Mouse (Mus musculus): ENCODE measurements around the gene Epn1.

The Epn1 gene

DNA sequence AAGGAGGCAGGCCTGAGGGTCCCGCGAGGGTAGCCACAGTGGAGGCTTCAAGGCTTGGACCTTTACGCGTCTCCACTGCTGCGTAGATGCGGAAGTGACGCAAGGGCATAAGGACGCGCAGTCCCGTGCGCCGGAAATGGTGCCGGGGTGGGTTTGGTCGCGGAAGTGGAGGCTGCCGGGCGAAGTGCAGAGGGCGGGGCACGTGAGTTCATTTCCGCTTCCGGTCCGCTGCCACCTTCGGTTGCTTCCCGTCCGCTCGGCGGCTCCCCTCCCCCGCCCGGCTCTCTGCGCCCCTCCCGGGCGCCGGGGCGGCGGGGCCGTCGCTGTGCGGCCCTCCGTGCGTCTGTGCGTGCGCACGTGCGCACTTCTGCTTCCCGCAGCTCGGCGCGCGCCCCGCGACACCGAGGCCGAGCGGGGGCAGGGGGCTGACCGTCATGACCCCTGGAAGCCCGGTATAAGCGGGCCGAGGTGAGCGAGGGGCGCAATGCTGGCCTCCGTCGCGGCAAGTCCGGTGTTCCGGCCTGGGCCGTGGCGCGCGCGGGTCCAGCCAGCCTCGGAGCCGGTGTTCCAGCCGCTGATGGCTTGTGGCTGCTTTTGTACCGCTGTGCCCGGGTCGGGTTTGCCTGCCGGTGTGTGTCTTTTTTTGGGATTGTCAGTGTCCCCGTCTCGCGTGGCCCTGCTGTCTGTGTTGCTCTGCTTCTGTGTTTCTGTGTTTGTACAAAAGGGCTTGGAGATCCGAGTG lies at the start of gene Epn1:
TSS of gene Epn1 (plus strand) at position 226 of the 742 bp plus-strand sequence.
- DNase-seq: peak; percentile 95

DNA sequence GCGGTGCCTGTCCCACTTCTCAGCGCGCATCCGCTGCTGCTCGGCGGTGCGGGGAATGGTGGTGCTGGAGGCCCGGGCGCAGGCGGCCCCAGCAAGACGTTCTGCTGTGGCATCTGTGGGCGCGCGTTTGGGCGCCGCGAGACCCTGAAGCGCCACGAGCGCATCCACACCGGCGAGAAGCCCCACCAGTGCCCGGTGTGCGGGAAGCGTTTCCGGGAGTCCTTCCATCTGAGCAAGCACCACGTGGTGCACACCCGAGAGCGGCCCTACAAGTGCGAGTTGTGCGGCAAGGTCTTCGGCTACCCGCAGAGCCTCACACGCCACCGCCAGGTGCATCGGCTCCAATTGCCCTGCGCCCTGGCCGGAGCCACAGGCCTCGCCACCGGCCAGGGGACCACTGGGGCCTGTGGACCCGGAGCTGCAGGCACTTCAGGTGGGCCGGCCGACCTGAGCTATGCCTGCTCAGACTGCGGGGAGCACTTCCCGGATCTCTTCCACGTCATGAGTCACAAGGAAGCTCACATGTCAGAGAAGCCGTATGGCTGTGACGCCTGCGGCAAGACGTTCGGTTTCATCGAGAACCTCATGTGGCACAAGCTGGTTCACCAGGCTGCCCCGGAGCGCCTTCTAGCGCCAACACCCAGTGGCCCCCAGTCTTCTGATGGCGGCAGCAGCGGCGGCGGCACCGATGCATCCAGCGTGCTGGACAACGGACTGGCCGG lies 49.3 kb upstream of the Epn1 start:
- no peak for DNase-seq

DNA sequence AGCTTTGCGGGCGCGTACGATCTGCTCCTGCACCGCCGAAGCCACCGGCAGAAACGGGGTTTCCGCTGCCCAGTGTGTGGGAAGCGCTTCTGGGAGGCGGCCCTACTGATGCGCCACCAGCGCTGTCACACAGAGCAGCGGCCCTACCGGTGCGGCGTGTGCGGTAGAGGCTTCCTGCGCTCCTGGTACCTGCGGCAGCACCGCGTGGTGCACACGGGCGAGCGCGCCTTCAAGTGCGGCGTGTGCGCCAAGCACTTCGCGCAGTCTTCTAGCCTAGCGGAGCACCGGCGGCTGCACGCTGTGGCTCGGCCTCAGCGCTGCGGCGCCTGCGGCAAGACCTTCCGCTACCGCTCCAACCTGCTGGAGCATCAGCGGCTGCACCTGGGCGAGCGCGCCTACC lies 48.5 kb upstream of the Epn1 start:
- DNase-seq: no peak

DNA sequence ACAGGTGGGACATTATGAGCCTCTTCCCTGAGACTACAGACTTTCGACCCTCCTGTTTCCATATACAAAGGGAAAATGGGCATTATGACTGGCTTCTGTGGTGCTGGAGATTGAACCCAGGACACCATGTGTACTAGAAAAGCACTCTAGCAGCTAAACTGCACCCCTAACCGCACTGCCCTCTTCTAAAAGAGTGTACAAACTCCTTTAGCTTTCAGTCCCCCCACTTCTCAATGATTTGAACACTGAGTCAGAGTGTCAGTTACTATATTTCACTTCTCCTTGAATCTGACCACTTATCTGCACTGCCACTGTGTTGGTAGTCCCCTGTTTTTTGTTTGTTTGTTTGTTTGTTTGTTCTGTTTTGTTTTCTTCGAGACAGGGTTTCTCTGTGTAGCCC lies 46.2 kb upstream of the Epn1 start, which contains the start of gene 4632433K11Rik:
TSS of gene 4632433K11Rik (plus strand) at position 301 of the 400 bp plus-strand sequence.
- no peak for DNase-seq

DNA sequence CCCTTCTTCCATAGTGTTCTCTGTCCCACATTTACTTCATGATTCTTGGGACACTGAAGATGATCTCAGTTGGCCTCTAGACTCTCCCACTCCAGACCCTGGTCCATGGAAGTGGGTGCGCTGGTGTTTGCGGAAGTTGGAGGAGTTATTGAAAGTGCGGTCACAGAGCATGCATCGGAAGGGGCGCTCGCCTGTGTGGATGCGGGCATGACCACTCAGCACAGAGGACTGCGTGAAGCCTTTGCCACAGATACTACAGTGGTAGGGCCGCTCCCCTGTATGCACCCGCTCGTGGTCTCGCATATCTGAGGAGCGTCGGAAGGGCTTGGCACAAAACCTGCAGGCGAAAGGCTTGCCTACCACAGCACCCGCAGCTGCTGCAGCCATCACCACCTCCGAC lies 44.4 kb upstream of the Epn1 start:
- no peak for DNase-seq

DNA sequence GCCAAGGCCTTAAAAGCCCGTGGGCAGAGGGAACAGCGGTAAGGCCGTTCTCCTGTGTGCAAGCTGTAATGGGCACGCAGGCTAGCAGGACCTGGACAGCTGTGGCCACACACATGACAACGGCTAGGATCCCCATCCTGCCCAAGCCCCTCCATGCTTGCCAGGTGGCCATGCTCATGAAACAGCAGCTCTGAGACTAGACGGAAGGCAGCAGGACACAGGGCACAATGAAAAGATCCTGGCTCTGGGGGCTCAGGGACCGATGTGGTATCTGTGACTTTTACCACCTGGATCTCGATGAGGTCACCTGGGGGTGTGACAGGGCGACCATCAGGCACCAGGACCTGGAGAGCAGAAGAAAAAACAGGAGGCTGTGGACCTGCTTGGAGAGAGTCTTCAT lies 43.9 kb upstream of the Epn1 start:
- DNase-seq: no peak

DNA sequence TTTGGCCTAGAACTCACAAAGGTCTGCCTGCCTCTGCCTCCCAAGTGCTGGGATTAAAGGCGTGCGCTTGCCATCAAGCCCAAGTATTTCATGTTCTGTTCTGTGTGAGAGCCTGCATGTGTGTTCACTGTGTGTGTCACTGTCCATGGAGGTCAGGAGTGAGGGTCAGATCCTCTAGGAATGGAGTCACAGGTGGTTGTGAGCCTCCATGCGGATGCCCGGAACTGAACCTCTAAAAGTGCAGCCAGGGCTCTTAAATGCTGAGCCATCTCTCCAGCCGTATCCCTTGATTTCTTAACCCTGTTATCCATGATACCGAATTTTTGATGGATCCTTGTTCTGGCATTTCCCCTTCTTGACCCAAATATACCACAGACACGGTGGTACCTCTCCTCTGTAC lies 43.0 kb upstream of the Epn1 start:
- DNase-seq: no peak

DNA sequence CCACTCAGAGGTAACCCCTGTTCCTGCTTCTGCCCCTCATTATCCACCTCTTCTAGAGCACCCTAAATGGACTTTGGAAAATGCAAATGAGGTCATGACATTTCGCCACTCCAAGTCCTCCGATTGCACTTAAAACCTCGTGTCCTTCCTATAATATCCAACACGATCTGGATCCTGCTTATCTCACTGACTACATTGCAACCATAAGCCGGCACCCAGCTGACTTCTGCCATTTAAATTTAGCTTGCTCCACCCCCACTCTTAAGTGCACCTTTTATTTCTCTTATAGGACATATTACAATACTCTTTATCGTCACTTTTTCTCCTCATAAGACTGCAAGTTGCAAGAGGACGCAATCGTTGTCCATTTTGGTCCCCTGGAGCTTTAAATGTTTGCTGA lies 42.6 kb upstream of the Epn1 start:
- no peak for DNase-seq

DNA sequence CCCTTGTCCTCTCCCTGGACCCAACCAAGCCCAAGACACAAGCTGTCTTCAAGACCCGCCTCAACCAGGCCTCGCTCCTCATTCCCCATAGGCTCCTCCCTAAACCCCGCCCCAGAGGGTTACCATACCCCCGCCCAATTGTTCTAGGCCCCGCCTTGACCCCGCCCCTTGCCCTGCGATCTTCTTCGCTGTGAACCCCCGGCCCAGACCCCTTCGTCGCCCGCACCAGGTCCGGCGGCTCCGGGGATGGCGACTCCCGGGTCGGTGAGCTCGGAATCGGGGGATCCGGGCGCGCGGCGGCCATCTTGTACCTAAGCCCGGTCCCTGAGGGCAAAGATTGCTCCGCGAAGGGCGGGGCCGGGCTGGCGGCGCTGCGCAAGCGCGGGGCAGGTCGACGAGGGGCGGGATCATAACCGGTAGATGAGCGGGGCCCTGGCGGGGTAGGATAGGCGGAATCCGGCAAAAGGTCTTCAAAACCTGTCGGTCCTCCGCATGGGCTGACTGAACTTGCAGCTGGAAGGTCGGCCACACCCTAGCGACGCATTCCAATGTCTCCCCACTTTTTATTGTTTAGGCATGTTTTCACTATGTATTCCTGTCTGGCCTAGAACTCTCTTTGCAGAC lies 41.8 kb upstream of the Epn1 start, which contains the start of gene Zfp784:
TSS of gene Zfp784 (minus strand) at position 338 of the 624 bp plus-strand sequence.
- peak; percentile 95 for DNase-seq

DNA sequence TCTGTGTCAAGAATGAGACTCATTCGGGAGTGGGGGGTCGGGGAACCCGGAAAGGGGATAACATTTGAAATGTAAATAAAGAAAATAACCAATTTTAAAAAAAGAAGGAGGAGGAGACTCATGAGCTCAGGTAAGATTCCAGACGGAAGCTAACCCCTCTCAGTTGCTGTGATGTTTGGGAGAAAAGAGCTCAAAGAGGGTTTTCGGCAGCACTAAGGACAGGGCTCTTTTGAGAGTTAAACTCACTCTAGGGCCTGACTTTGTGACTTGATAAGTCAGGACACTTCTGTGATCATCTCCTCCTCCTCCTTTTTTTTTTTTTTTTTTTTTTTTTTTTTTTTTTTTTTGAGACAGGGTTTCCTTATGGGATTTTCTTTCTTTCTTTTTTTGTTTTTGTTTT lies 41.1 kb upstream of the Epn1 start:
- DNase-seq: no peak

DNA sequence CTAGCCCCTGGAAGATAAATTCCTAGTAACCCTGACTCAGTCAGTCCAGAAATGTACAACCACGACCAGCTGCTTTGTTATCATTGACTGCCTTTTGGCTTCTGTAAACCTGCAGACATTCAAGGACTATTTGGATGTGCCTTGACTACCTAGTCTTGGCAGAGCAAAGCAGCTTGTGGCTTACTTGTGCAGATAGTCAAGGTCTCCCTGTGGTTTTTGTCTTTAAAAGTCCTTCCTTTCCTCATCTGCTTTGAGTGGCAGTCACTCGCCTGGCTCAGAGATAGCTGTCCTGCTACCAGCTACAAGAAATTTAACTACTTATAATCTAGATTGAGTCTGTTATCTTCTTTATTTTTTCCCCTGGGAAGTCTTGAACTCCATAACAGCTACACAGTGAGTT lies 35.1 kb upstream of the Epn1 start:
- DNase-seq: no peak

DNA sequence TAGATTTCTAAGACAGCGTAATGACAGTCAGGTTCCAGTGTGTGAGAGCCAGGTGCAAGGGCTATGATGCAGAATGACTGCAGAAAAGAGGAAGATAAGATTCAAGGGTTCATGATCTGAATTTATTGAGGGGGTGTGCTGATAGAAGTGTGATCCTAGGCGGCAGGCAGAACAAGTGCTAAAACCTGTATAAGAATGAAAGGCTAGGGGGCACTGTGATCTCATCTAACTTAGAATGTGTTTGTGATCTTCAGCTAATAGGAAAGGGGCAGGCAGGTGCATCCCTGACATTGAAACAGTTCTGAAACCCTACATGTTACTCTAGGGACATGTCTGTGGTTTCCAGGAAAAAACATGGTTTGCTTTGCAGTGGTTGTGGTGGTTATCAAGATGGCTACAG lies 33.9 kb upstream of the Epn1 start:
- no peak for DNase-seq

DNA sequence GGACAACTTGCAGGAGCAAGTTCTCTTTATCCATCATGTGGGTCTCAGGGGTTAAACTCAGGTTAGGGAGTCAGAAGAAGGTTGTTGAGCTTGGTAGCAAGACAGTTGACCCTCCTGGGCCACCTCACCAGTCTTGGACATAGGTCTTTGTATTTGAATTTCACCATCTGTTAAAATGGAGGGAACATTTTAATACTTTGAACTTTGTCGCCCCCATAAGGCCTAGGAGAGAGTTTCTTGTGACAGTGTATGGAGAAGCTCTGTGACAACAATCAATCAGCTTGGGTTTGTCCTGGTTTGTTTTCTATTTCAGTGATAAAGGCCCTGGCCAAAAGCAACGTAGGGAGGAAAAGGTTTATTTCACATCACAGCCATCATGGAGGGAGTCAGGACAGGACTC lies 32.7 kb upstream of the Epn1 start:
- DNase-seq: no peak

DNA sequence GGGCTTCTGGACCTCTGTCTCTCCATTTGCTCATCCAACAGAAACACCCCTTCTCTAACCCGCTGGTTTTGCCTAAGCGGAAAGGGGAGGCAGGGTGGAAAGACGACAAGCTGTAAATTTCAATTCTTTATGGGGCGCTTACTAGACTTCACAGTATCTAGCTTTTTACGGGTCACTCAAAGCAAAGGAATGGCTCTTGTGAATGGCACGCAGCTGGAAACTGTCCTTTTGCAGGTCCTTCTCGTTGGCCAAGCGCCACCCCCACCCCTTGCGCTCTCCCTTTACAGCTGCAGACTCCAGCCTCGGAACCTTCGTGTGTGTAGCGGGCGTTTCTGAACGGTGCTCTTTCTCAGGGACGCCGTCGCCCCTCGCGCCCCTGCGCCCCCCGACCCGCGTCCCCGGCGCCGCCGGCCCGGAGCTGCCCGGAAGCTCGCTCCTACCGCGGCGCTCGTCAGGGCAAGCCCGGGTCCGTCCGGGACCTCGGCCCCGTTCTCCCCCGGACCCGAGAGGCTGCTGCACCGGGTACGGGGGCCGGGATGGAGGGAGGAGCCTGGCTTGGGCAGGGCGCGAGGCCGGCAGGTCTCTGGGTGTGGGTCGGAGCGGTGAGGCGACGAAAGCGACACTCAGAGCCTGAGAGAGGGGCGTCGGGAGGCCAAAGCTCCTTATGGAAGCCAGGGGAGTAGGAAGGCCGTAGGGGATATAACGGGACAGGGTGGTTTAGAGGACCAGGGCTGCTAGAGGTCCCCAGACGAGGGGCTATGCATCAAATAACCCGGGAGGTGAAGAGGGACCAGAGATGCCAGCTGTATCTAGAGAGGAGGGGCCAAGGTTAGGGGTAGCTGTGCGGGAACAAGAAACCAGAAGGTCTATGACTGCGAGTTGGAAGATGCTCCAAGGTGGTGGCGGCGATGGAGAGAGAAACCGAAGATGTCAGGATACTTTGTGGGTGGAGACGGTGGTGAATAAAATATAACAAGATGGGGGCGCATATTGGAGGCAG lies 28.5 kb upstream of the Epn1 start, which contains the start of gene Zfp580:
TSS of gene Zfp580 (plus strand) at position 346 of the 1,000 bp plus-strand sequence.
- DNase-seq: peak; percentile 43

DNA sequence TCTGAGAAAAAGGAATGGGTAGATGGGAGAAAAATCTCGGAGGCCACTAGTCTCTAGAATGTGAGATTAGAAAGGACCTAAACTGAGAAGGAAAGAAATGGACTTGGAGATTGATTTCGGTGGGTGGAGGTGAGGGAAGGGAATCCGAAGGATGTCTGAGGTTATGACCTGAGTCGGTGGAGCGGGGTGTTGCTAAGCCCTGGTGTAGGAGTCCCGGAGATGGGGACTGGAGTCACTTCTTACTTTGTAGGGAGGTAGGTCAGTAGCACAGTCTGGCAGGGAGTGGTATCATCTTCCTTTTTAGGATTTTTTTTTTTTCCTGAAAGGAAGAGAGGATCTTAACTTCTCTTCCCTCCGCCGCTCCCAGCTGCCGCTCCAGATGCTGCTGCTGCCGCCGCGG lies 27.6 kb upstream of the Epn1 start:
- no peak for DNase-seq

DNA sequence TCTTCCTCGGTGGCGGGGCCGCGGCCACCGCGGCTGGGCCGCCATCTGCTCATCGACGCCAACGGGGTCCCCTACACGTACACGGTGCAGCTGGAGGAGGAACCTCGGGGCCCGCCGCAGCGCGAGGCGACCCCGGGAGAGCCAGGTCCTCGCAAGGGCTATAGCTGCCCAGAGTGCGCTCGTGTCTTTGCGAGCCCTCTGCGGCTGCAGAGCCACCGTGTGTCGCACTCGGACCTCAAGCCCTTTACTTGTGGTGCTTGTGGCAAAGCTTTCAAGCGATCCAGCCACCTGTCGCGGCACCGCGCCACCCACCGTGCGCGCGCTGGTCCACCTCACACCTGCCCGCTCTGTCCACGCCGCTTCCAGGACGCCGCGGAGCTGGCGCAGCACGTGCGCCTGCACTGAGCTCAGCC lies 27.1 kb upstream of the Epn1 start:
- DNase-seq: no peak

DNA sequence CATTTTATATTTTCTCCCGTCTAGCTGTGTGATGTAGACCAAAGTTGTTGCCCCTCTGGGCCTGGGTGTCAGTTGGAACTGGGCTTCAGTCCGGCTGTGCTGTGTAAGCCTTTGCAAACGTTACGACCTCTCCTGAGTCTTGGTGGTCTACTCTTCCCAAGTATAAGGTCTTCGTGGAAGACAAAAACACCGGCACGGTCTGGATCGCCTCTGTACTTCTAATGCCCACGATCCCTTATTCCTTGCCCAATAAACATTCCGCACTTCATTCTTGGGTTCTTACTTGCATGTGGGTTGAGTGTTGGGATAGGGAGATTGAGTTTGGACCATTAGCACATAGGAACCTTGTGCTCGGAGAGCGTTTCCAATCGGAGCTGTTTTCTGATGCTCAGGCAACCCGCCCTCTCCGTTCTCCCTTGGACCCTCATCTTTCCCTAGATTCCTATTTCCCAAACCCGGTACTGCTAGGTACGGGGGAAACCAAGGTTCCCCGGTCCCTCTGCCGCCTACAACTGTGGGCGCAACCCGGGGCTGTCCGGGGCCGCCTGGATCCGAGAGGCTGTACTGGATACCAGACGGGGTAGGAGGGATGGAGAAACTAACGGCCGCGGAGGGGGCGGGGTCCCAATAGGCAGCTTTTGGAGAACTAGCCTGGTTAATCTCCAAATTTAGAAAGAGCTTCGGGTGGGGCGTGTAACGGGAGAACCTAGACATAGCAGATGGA lies 26.4 kb upstream of the Epn1 start:
- no peak for DNase-seq

DNA sequence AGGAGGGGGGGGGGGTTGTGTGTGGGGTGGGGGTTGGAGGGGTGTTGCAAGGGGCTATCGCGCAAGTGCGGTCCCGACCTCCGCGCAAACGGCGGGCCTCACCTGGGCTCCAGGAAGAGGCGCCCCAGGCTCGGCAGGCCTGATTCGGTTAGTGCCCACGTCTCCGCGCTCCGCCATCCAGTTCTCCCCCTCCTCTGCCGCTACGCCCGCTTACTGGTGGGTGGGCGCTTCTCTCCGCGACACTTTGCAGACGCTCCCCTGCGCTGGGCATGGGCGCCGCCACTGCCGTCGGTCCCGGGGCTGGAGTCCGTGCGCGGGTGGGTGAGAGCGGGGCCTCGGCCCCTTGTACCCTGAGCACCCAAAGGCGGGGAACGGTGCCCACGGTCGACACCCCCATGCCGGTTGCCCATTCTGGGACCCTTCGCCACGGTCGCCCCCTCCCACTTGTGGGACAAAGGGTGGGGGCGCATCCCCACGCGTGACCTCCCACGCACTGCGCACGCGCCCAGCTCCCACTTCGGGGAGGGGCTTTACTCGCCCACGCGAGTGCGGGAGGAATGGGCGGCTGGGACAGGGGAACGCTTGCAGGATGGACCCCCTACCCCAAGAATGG lies 23.3 kb upstream of the Epn1 start:
- DNase-seq: peak; percentile 26

DNA sequence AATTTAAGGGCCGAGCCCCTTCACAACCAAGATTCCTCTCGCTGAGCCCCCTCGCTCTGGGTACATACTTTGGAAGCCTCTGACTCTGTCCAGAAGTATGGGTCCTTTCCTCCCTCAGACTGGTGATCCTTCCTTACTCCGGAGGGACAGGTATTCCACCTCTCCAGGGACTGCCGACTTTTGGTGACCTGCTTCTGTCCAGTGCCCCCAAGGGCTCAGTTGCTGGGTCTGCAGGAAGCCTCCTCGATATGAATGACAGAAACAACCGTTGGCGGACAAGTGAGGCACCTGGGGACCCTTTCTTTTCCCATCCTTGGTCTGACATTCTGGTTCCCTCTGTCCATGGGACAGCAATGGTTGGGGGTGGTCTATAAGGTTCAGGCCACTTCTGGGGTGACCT lies 22.7 kb upstream of the Epn1 start:
- no peak for DNase-seq

DNA sequence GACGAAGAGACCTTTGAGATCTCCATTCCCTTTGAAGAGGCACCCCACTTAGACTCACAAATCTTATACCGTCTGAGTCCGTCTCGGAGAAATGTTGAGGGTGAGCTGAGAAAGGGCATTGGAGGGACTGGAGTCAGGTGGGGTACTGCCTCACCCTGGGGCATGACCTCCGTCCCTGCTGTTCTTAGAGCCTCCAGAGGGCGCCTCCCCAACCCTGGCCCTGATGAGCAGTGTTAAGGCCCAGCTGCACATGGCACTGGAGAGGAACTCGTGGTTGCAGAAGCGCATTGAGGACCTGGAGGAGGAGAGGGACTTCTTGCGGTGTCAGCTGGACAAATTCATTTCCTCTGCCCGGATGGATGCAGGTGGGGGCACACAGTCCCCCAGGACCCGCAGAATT lies 22.2 kb upstream of the Epn1 start:
- DNase-seq: peak; percentile 32

DNA sequence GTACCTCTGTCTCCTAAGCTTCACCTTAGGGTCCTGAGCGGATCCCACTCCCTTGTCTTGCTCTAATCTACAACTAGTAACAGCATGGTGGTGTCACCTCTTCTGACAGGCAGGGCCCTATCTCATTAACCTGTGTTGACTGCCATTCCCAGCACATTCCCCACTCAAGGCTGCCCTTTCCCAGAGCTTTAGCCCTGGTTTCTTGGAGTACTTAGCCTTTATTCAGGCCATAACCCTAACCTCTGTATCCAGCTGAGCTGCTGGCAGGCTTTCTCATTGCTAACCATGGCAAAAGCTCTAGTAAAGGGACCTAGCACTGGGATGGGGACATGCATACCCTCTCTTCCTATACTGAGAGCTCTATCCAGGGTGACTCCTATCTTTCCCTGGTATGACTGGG lies 21.4 kb upstream of the Epn1 start:
- DNase-seq: no peak
